Mouse (Mus musculus): ENCODE data around the gene Smg6.
A peak's percentile ranks its signal among the peaks of the same experiment; 100 is the strongest.

The Smg6 gene

GRCm38 (mm10) chr11:74925577-74926387, at the start of gene Smg6, which contains the start of gene Srr:
Gene Smg6 (plus strand): TSS chr11:74925823.
Gene Srr (minus strand): TSS chr11:74925948.
- DNase-seq (ENCODE audit: low read depth, low spot score), result peak; percentile 98

GRCm38 (mm10) chr11:74876801-74877200, 48.8 kb upstream of the Smg6 start:
- DNase-seq (ENCODE audit: low read depth, low spot score), result no peak

- DNase-seq (ENCODE audit: low read depth, low spot score), result peak; percentile 54
Measured at GRCm38 (mm10) chr11:74880999-74881398, 44.6 kb upstream of the Smg6 start.

GRCm38 (mm10) chr11:74881979-74882378, 43.6 kb upstream of the Smg6 start:
- no peak for DNase-seq (ENCODE audit: low read depth, low spot score)

GRCm38 (mm10) chr11:74883098-74883497, 42.5 kb upstream of the Smg6 start:
- DNase-seq (ENCODE audit: low read depth, low spot score), result no peak

GRCm38 (mm10) chr11:74894619-74895018, 31.0 kb upstream of the Smg6 start:
- no peak for DNase-seq (ENCODE audit: low read depth, low spot score)

- peak; percentile 66 for DNase-seq (ENCODE audit: low read depth, low spot score)
Measured at GRCm38 (mm10) chr11:74895980-74896900, 29.4 kb upstream of the Smg6 start.

- DNase-seq (ENCODE audit: low read depth, low spot score), result peak; percentile 79
Measured at GRCm38 (mm10) chr11:74896901-74897677, 28.5 kb upstream of the Smg6 start, which contains the start of gene Sgsm2. Gene Sgsm2 (minus strand): TSS chr11:74897060.

- DNase-seq (ENCODE audit: low read depth, low spot score), result peak; percentile 92
Measured at GRCm38 (mm10) chr11:74897678-74898516, 27.7 kb upstream of the Smg6 start, which contains the start of gene Tsr1. Gene Tsr1 (plus strand): TSS chr11:74898071.

GRCm38 (mm10) chr11:74898517-74898827, 27.2 kb upstream of the Smg6 start:
- DNase-seq (ENCODE audit: low read depth, low spot score), result no peak

- no peak for DNase-seq (ENCODE audit: low read depth, low spot score)
Measured at GRCm38 (mm10) chr11:74901555-74901954, 24.1 kb upstream of the Smg6 start.

GRCm38 (mm10) chr11:74902416-74902815, 23.2 kb upstream of the Smg6 start:
- no peak for DNase-seq (ENCODE audit: low read depth, low spot score)

GRCm38 (mm10) chr11:74907850-74908249, 17.8 kb upstream of the Smg6 start:
- no peak for DNase-seq (ENCODE audit: low read depth, low spot score)

GRCm38 (mm10) chr11:74908618-74909399, 16.8 kb upstream of the Smg6 start:
- DNase-seq (ENCODE audit: low read depth, low spot score), result no peak

- DNase-seq (ENCODE audit: low read depth, low spot score), result no peak
Measured at GRCm38 (mm10) chr11:74909978-74910377, 15.6 kb upstream of the Smg6 start.

- DNase-seq (ENCODE audit: low read depth, low spot score), result no peak
Measured at GRCm38 (mm10) chr11:74912492-74912891, 13.1 kb upstream of the Smg6 start.

- DNase-seq (ENCODE audit: low read depth, low spot score), result no peak
Measured at GRCm38 (mm10) chr11:74919249-74919648, 6.4 kb upstream of the Smg6 start.

GRCm38 (mm10) chr11:74924149-74924548, 1.5 kb upstream of the Smg6 start:
- peak; percentile 63 for DNase-seq (ENCODE audit: low read depth, low spot score)

GRCm38 (mm10) chr11:74926388-74927005, 874 bp downstream of the Smg6 start:
- peak; percentile 71 for DNase-seq (ENCODE audit: low read depth, low spot score)
